Mouse (Mus musculus) liver, embryonic 16.5 days (tissue): ENCODE measurements around the gene Slc25a5. TPM values are rescaled to one million over a fixed set of nuclear protein-coding genes. Genes with fewer than 3 reads are reported as not detected.

Source experiments
- ATAC-seq: fragments of 200-750 bp; cut with Nextera tagmentation; 2 replicates; pipeline ENCODE4 v1.8.0; 2017; ENCODE audit warnings: low read depth, mild to moderate bottlenecking, moderate number of reproducible peaks, moderate library complexity
- H3K27ac ChIP-seq: fragments of 300-500 bp; sonication (generic); 2 replicates; pipeline ENCODE4 v1.5.1; 2014; ENCODE audit warnings: mild to moderate bottlenecking, low read length
- H3K27me3 ChIP-seq: fragments of 300-500 bp; sonication (generic); 2 replicates; pipeline ENCODE4 v1.6.1; 2014; ENCODE audit warnings: low read depth, low read length, mixed read lengths; ENCODE audit not compliant: control insufficient read depth, insufficient read depth
- H3K36me3 ChIP-seq: fragments of 300-500 bp; sonication (generic); 2 replicates; pipeline ENCODE4 v1.6.1; 2014; ENCODE audit warnings: mild to moderate bottlenecking; ENCODE audit not compliant: control insufficient read depth, insufficient read depth
- H3K4me1 ChIP-seq: fragments of 300-500 bp; sonication (generic); 2 replicates; pipeline ENCODE4 v1.6.1; 2014; ENCODE audit warnings: low read depth, low read length, mixed read lengths; ENCODE audit not compliant: control insufficient read depth
- H3K4me2 ChIP-seq: fragments of 300-500 bp; sonication (generic); 2 replicates; pipeline ENCODE4 v1.6.1; 2014; ENCODE audit warnings: low read depth, low read length, mixed read lengths
- H3K4me3 ChIP-seq: fragments of 300-500 bp; sonication (generic); 2 replicates; pipeline ENCODE4 v1.5.1; 2014; ENCODE audit warnings: low read depth, mild to moderate bottlenecking, low read length
- H3K9ac ChIP-seq: fragments of 300-500 bp; sonication (generic); 2 replicates; pipeline ENCODE4 v1.6.1; 2014; ENCODE audit warnings: low read depth, low read length
- H3K9me3 ChIP-seq: fragments of 300-500 bp; sonication (generic); replicated peaks from 2 replicates; pipeline ENCODE4 v1.6.1; 2016; ENCODE audit warnings: low read length; ENCODE audit not compliant: control insufficient read depth
- WGBS: fragments of 180-500 bp; shearing (Covaris S2); extraction: QIAGEN DNeasy Blood & Tissue Kit; methylation state at CpG from one replicate; pipeline ENCODE4 v1.1.7; 2014; ENCODE audit not compliant: insufficient replicate concordance; 5-methylcytosine and 5-hydroxymethylcytosine counted together
- polyA plus RNA-seq: library from polyadenylated mRNA; unstranded; fragments of >200 nt; fragmentation: Nextera tagmentation; extraction: Ambion mirVana; gene quantifications from 2 replicates; pipeline ENCODE4 v1.2.1, GENCODE M21; 2015

The Slc25a5 gene
- polyA plus RNA-seq, 1 experiment from 2014 or later: 361 TPM

DNA sequence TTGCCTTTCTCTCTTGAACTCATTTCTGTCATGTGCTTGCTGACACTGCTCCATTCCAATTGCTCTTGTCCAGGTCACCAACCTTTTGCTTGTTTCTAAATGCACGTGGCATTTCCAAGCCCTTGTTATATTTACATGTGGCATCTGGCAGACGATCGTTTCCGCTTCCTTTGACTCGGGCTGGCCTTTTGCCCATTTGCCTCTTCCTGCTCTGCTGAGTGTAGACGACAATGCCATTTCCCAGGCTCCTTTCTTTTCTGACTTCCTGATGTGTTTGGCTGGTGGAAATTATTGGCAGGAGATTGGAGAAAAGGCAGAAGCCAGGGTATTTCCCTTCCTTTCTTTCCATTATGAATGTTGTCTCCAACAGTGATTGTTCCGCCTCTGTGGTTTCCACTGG, 43.9 kb downstream of the Slc25a5 start:
- no peaks in the 10 kb centered on the region for H3K27me3 ChIP-seq
- no peak overlapping the region for H3K4me3 ChIP-seq
- no peaks in the 10 kb centered on the region for H3K9me3 ChIP-seq
- no peak overlapping the region for H3K4me2 ChIP-seq
- no peaks in the 10 kb centered on the region for H3K36me3 ChIP-seq
- 63% methylated on average over 7 of the region's 7 CpGs for WGBS
- H3K27ac ChIP-seq: no peak overlapping the region
- H3K9ac ChIP-seq: no peak overlapping the region
- H3K4me1 ChIP-seq: no peaks in the 10 kb centered on the region
- ATAC-seq: no peak

DNA sequence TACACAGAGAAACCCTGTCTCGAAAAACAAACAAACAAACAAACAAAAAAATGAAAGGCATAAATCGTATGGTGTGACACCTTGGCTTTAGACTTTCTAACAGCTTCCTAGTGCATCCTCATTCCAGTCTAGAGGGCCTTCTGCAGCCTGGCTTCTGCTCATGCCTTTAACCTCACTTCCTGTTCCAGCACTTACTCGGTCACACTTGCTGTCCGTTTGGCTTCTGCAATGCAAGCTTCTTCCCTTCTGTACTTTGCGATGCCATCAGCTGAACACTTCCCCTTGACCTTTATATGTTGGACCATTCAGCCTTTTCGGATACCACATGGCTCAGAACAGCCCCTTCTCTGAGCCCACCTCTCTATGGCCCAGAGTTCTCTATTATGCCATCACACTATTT, 46.2 kb downstream of the Slc25a5 start:
- Histone ChIP-seq H3K4me2 (no peak overlapping the region), H3K4me1 (no peaks in the 10 kb centered on the region), H3K4me3 (no peak overlapping the region), H3K9me3 (no peaks in the 10 kb centered on the region), H3K36me3 (no peaks in the 10 kb centered on the region), H3K27me3 (no peaks in the 10 kb centered on the region), H3K27ac (no peak overlapping the region), H3K9ac (no peak overlapping the region)
- 48% methylated on average over 6 of the region's 6 CpGs for WGBS
- no peak for ATAC-seq

DNA sequence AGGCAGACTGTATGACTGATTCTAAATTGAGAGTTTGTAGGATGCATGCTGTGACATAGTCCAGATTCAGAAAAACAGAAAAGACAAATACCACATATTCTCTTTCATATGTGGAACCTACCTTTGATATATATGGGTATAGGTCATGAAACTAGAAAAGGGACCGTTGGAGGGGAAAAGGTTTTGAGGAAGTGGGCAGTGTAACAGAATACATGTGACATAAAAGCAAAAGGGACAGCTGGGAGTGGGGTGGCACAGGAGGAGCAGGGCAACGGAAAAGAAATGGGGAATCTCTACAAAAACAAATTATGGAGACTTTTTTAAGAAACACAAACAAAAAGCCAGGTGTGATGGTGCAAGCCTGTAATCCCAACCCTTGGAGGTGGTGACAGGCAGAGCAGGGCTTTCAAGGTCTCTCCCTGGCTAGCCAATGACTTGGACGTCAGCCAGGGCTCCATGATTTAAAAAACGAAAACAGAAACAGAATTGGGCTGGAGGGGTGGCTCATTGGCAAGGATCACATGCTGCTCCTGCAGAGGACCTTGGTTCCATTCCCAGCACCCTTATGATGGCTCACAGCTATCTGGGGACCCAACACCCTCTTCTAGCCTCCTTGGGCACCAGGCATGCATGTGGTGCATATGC, 48.0 kb downstream of the Slc25a5 start:
- Histone ChIP-seq H3K4me3 (no peak overlapping the region), H3K4me2 (no peak overlapping the region), H3K9ac (no peak overlapping the region), H3K4me1 (no peaks in the 10 kb centered on the region), H3K36me3 (no peaks in the 10 kb centered on the region), H3K9me3 (no peaks in the 10 kb centered on the region), H3K27ac (no peak overlapping the region), H3K27me3 (no peaks in the 10 kb centered on the region)
- no peak for ATAC-seq
- 32% methylated on average over 4 of the region's 4 CpGs for WGBS

DNA sequence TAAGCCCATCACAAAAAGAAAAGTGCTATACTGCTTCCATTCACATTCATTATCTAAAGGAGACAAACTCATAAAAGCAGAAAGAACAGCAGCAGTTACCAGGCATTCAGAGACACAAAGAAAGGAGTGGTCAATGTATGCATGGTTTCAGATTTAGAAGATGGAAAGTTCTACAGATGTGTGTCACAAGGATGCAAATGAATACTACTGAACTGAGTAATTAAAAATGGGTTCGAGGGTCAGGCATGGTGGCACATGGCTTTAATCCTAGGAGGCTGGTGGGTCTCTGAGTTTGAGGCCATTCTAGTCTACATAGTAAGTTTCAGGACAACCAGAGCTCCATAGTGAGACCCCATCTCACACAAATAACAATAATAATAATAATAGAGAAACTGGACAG, 51.7 kb downstream of the Slc25a5 start:
- Histone ChIP-seq H3K4me1 (no peaks in the 10 kb centered on the region), H3K27ac (no peak overlapping the region), H3K27me3 (no peaks in the 10 kb centered on the region), H3K9ac (no peak overlapping the region), H3K9me3 (no peaks in the 10 kb centered on the region), H3K36me3 (no peaks in the 10 kb centered on the region), H3K4me3 (no peak overlapping the region), H3K4me2 (no peak overlapping the region)
- 71% methylated on average over 1 of the region's 1 CpGs for WGBS
- ATAC-seq: no peak

Other genes starting within 250 kb of the Slc25a5 start
- 155 and 165 TPM in 2 replicates for gene Pgrmc1, start 197.4 kb upstream of the Slc25a5 start, polyA plus RNA-seq
- 0.51 and 0.62 TPM in 2 replicates for gene Akap17b, start 150.3 kb upstream of the Slc25a5 start, polyA plus RNA-seq
- gene Slc25a43, start 52.0 kb upstream of the Slc25a5 start, polyA plus RNA-seq: 0.92 and 0.99 TPM in 2 replicates
- 61.6 and 65.5 TPM in 2 replicates for gene Ube2a, start 78.2 kb downstream of the Slc25a5 start, polyA plus RNA-seq
- 12.2 and 13.4 TPM in 2 replicates for gene C330007P06Rik, start 78.5 kb downstream of the Slc25a5 start, polyA plus RNA-seq
- gene Nkrf, start 107.2 kb downstream of the Slc25a5 start, polyA plus RNA-seq: 0.47 and 0.51 TPM in 2 replicates
- 4.0 and 4.3 TPM in 2 replicates for gene Sept6, start 196.1 kb downstream of the Slc25a5 start, polyA plus RNA-seq